Mouse (Mus musculus): ENCODE results near the gene Mab21l1.

GRCm38 (mm10) chr3:55792251-55792650, 9.9 kb downstream of the Mab21l1 start:
- TF ChIP-seq CTCF (IDR thresholded peaks at IDR 0.05; ENCODE audit: borderline replicate concordance, insufficient read depth, low read depth, low read length) (no peak), POLR2A (IDR thresholded peaks at IDR 0.05; ENCODE audit: borderline replicate concordance, insufficient read depth, low read length) (no peak)
